Mouse (Mus musculus): ENCODE results near the gene Sptbn4.

Gene Sptbn4

DNA sequence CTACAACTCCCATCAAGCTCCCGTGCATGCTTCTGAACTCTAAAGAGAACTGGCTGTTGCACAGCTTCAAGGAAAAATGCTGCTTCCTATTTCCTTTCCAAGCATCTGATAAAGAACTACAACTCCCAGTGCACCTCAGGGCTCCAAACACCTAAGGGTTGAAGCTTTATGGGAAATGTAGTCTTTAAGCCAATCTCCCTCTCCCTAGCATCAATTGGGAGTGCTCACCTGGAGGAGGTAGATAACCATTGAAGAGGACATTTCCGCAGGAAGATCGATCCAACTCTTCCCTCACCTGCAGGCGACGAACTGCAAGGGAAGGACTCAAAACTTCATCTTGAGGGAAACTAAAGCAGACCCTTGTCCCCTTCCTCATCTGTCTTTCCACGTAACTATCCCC, 93.3 kb downstream of the Sptbn4 start:
- no peak for DNase-seq (ENCODE audit: low read depth, low spot score)

DNA sequence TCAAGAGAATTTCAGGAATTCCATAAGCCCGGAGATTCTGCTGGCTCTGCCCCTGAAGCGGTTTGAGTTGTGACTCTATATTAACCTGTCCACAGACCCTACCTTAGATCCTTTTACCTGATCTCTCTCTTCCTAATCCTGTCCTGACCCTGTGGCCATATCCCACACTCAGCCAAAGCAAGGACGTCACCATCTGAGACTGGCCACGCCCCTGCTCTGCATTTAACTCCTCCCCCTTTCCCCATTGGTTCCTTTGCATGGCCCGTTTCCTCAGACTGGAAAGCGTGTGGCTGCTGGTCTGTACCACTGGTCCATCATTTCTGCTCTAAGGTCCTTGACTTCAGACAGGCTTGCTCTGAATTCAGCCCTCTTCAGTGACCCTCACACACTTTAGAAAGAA, 102.0 kb downstream of the Sptbn4 start:
- DNase-seq (ENCODE audit: low read depth, low spot score), result no peak

DNA sequence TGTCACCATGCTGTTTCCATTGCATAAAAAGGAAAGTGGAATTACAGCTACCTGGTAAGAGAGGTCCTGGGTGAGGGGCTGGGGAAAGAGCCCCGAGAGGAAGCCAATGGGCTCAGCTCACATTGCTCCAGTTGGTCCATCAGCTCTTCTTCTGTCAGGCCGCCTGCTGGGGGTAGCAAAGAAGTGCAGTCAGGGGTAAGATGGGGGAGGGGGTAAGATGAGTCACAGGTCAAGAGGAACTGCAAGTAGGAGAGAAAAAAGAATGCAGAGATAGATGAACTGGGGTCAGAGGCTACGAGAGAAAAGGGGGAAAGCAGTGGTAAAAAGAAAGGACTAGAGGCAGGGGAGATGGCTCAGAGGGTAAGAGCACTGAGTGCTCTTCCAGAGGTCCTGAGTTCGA, 104.9 kb downstream of the Sptbn4 start:
- no peak for DNase-seq (ENCODE audit: low read depth, low spot score)

DNA sequence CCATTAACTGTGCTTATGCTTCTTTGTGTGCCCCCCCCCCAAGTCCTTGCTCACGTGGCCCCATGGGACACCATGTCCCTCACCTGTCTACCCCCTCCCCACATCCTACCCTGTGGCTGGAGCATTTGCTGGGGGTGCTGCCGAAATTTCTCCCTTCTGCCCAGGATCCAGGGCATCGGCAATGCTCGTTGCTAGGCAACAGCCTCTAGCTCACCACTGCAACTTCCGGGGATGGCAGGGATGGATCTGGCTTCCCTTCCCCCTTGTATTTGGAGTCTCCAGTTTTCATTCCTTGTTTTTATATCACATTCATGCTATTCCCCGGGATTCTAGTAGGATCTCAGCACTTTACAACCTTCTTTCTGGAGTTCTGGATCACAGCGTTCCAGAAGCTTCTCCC, 108.0 kb downstream of the Sptbn4 start:
- no peak for DNase-seq (ENCODE audit: low read depth, low spot score)

DNA sequence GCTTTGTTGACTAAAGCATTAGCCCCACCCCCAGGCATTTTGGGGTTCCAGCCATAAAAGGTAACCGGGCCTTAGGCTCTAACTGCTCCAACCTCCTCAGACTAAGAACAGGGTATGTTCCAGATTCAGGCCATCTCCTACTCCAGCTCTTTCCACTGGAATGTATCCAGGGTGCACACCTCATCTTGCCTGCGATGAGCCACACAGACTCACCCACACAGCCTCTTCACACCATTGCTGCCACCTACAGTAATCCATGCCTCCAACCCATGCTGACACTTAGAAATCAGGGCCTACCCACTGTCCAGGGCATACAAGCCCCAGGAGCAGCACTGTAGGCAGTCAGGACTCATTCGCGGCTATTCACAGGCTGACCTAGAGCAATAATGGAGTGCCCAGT, 108.4 kb downstream of the Sptbn4 start:
- DNase-seq (ENCODE audit: low read depth, low spot score), result no peak

DNA sequence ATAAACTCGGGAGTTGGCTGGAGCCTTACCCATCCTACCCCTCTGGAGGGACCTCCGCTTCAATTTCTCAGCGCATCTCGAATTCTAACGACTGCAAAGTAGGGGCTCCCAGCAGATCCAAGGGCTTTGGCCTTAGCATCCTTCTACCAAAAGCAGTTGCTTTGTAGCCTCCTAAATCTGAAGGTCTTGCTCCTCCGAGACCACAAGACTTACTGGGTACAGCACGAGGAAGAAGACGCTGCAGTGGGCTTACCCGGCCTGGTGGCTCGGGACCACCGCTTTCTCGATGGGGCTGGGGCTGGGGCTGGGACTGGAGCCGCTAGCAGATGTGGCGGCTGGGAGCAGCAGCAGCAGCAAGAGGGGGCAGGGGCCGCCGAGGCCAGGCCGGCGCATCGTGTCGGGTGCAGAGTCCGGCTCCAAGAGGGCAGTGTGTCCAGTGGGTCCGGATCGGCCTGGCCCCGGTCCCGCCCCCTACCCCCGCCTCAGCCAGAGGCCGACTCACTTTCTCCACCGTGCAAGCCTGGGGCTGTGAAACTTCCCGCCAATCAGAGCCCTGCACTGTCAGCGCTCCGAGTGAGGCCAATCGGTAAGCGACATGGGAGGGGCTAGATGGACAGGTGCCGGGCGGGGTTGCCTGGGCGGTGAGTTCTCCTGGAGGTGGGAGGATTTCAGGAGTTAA, 110.2 kb downstream of the Sptbn4 start, which contains the start of gene Ltbp4:
TSS of gene Ltbp4 (minus strand) at position 518 of the 679 bp plus-strand sequence.
- DNase-seq (ENCODE audit: low read depth, low spot score), result no peak

DNA sequence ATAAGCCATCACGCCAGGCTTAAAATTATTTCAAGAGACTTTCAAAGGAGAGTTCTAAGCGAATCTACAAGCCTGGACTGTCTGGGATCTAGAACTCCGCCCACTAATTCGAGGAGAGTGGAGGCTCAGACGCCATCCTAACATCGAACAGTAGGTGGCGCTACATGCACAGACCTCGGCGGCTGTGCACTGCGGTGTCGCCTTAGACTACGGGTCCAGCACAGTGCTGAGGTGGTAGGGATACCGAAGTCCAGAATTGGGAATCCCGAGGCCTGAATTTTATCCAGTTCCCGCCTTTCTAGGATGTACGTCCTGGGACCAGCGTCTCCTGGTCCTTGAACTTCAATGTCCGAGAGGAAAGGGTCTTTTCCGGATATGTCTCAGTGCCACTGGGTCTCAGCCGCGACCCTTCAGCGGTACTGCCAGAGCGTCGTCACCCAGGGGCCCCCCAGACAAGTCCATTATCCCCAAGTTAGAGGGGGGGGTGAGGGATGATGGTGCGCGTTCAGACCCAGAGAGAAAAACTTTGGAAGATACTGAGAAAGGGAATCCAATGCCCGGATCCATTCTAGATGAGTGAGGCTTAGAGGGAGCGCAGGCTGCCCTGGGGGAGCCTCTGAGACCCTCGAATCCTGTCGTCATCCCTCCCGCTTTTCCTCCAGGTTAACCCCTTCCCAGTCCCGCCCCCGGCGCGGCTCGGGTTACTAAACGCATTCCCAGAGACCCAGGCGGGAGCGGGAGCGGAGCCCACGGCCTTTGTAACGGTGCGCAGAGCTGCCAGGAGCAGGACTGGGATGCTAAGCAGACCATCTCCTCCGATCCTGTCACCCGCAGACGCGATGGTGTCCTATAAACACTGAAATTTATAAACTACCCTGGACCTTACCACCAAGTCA, 111.3 kb downstream of the Sptbn4 start:
- DNase-seq (ENCODE audit: low read depth, low spot score), result peak; percentile 85

DNA sequence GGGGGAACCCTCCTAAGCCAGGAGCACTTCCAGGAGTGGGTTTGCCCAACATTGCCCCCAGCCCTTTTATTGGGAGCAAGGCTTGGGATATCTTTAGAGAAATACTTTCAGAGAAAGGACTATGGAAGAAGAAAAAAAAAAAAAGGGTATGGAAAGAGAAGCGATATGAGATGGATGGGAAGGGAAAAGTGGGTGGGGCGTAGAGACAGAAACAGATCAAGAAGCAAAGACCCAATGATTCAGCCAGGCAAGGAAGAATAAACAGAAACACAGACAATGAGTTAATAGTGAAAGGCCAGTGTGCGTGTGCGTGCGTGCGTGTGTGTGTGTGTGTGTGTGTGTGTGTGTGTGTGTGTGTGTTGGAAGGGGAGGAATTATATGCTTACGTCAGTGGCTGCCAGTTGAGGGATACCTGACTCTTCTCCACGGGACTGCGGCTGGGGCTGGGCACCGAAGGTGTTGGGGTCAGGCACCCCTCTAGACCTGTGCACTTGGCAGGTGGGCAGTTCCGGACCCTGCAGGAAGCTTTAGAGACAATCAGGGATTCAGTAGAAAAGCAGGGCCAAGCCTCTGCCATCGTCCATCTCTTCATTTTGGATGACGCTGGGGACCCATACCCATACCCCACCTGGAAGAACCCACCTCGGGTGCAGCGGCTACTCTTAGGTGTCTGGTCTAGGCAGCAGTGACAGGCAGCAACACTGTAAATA, 112.3 kb downstream of the Sptbn4 start:
- DNase-seq (ENCODE audit: low read depth, low spot score), result no peak

DNA sequence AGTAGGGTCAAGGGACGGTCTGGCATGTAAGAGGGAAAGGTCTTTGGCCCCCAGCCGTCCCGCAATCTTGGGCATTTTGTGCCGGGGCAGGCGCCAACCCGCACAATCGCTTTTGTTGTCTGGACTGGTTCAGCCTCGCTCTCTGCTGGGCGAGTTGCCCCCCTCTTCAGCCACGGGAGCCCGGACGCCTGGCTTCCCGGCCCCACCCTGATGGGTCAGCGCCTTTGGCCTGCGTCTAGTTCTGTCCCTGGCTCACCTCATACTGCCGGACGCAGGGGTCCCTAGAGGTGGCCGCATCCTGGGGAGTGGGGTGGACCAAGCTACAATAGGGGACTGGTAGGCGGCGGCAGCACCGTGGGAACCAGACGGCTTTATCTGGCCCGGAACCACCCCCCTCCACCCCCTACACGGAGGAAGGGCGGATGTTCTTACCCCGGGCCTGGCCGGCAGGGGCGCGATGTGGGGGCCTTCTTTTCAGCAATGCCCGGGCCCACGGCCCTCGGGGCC, 113.0 kb downstream of the Sptbn4 start:
- no peak for DNase-seq (ENCODE audit: low read depth, low spot score)

DNA sequence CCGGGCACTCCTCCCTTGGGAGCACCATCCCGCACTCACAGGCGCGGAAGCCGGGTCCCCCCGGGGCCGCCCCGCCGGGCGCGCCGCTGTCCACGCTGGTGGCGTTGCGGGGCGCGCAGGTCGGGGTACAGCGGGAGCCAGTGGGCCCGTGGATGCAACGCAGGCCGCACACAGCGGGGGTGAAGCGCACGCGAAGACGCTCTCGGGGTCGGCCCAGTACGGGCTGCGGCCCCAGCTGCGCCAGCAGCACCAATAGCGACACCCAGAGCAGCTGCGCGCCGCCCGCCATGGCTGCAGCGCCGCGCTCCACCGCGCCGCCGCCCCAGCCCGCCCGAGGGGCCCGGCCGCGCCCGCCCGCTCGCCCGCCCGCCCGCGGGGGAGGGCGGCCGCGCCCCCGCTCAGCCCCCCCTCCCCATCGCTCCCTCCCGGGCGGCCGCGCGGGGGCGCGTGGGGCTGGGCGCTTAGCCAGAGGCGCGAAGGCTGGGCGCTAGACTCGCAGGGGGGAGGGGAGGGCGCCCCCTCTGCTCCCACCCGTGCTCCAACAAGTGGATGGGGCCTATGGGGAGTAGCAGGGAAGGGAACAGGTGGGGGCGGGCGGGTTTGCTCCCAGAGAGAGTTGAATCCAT, 114.1 kb downstream of the Sptbn4 start:
- DNase-seq (ENCODE audit: low read depth, low spot score), result no peak

DNA sequence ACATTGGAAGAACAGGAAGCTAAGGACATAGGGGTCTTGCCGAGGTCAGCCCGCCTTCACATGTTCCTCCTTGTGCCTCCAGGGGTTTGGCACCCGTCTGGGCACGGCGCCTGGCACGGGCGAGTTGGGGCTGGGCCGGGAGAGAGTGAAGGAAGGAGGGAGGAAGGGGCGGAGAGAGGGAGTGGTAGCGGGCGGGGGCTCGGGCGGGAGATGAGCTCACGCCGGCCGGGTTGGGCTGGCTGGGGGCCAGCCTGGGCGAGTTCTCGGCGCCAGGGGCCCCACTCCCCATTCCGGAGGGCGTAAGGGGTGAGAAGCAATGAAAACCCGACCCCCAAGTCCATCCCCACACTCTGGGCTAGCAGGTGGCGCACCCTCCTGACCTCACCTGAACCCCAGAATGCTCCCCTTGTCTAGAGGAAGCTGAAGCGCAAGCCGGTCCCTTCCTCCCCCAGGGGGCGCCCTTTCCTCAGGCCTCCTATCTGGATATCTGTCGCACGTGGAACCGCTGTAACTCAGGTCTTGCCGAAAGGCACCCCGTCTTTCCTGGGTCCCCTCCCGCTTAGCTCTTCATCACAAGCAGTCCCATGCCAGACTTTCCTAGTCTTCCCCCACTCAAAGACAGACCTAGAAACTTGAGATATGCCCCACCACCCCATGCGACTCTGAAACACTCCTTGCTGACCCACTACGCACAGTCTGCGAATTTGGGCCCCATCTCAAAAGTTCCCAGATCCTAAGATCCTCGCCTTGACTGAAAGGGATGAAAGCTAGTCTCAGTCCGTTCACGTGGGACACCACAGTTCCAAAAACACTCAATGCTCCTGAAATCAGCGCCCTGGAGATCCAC, 114.9 kb downstream of the Sptbn4 start:
- peak; percentile 77 for DNase-seq (ENCODE audit: low read depth, low spot score)

DNA sequence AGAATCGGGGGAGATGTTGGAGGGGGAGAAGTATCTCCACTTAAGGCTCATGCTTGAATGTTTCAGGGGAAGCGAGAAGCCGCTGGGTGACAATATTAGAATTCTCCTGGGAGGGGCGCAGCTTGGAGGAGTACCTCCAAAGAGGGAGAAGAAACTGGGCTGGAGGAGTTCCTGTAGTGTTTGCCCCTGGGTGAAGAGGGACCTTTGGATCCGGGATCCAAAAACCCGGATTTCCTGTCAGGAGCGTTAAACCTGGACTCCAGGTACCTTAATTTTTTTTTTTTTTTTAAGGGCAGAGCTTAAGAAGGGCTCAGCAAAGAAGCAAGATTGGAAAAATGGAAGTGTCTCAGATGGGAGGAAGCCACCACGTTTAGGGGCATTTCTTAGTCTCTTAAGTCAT, 115.6 kb downstream of the Sptbn4 start:
- no peak for DNase-seq (ENCODE audit: low read depth, low spot score)

DNA sequence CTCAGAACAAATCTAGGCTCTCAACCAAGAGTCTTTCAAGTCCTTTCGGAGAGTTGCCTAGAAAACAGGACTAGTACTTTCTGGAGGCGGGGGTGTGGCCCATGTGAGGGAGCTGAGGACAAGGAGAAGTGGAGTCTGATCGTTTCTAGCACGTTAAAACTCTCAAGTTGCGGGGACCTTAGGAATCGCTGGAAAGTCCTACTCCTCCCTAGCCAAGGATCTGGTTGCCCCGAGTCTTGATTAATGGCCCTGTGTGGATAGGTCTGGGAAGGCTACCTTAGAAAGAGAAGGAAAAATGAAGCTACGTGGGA, 116.0 kb downstream of the Sptbn4 start:
- no peak for DNase-seq (ENCODE audit: low read depth, low spot score)

DNA sequence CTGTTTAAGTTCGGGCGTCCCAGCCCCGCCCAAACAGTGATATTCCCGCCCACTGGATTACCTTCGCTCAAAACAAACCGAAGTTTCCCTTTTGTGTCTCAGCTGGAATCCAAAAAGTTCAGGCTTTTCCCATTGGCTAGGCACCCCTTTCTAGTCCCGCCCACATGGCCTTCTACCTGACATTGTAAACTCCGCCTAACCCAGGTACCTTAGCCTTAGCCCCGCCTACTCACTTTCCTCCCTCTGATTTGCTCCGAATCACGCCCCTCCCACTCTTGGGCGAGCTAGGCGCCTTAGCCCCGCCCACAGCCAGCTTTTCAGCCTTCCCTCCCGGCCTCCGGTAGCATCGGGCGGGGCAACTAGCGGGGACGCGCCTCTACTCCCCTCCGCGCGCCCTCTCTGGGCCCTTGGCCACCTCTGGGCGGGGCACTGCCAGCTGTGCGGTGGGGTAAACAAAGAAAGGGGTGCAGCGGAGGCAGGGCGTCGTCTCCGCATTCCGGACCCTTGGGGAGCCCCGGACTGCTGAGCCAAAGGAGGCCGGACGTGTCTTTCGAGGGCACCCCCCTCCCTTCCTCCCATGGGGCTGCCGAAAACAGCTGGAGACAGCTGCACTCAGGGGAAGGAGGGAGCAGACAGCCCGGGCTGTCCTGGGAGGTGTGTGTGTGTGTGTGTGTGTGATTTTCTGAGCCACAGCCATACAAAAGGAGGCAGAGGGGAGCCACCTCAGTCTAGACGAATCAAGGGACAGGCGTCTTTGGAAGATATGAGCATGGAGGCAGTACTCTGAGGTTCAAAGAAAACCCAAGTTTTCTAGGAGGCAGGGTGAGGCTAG, 116.6 kb downstream of the Sptbn4 start:
- peak; percentile 89 for DNase-seq (ENCODE audit: low read depth, low spot score)

DNA sequence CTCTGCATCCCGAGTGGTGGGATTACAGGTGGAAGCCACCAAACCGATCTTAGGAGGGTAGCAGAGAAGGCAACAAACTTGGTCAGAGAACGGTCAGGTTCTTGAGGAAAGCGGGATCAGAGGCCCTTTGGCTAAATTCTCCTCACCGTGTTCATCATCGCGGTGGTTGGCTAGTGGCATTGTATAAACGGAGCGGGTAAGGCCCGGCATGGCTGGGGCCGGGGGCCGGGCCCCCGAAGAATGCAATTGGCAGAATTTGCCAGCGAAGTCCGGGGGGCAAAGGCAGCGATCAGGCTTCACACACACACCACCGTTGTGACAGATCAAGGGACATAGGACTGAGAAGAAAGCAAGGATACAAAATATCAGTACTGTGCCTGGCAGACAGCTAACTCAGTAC, 117.5 kb downstream of the Sptbn4 start:
- DNase-seq (ENCODE audit: low read depth, low spot score), result no peak

DNA sequence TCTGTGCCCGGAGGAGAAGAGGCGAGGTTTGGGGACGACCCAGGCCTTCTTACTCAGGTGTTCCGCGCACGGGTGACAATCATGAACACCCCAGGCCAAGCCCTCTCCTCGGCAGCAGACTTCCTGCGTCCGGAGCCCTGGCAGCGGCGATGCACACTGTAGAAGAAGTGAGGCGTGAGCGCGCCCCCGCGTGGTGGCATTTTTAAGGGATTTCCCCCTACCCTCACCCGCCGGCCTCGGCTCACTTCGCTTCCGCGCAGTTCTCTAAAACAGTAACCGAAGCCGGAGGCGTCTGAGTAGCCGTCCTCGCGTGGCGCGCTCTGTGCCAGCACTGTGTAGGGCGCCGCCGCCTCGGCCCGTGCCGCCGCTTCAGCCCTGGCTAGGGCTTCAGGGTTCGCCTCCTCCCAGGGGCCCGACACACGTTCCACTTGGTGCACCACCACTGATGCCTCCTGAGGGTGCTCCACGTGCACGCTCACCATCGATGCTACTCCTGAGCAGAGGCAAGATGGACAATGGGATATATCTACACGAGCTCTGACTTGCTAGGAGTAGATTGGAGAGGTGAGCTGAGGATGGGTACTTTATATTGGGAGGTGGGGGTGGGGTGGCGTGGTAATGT, 118.0 kb downstream of the Sptbn4 start:
- peak; percentile 71 for DNase-seq (ENCODE audit: low read depth, low spot score)

DNA sequence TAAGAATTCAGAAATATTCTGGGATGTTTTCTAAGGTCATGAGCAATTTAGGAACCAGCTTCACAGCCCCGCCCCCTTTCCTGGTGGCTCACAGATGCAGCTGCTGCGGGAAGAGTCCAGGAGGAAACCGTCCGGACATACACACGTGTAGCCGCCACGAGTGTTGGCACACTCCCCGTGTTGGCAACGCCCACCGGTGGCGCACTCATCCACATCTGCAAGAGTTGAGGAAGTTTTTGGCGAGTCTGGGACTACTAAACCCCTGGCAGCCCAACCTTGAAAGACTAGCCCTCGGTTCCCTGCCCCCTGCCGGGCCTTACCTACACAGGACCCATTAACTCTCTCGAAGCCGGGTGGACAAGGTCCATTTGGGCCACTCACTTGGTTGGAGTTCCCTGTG, 118.8 kb downstream of the Sptbn4 start:
- peak; percentile 84 for DNase-seq (ENCODE audit: low read depth, low spot score)

DNA sequence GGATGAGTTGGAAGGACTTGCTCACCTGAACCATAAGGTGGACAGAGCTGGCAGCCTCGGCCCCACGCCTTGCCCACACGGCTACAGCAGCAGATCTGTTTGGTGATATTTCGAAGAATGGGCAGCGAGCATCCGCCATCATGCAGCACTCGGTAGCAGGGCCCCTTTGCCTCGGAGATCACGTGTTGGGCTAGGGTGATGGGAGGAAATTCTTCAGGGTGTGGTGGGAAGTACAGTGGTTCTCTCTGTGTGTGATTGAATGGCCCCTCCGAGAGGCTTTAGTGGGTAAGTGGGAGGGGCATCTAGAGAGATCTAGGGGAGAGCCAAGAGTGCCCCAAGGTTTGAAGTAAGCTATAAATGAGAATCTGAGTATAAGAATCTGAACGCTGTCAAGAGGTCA, 119.3 kb downstream of the Sptbn4 start:
- DNase-seq (ENCODE audit: low read depth, low spot score), result no peak

DNA sequence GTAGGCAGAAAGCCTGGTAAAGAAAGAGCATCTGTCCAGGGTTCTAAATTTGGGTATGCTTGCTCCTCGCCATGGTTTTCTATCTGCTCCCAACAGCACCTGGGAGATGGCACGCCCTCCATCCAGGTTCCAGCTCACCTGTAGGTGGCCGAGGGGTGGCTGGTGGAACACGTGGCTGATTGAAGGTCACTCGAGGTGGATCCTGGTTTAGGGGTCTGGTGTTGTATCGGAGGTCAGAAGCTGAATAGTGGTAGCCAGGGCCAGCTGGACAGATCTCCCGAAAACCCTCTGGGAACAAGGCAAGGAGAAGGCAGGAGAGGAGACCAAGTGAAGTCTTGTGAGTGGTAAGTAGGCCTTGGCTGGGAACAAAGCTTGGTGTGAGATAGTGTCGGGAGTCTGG, 120.0 kb downstream of the Sptbn4 start:
- DNase-seq (ENCODE audit: low read depth, low spot score), result no peak

Data from skeletal muscle tissue, adult 2 months (tissue).